In the genomic region with DNA sequence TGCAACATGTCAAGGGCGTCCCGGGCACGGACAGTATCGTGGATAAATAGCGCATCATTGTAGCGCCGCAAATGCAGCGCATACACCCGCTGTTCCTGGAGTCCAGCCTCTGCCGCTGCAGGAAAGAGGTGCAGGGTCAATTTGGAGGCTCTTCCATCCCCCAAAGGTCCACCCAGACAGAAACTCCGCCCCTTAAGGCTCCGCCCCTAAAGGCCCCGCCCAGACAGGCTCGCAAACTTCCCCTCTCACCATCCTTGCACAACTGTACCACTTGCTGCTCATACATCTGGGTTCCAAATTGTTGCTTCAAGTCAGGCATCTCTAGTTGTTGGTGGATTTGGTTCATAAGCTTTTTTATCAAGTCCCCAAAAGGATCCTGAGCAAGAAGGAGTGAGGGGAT, we compare ENCODE assay signal across 9 mouse cellular contexts. TPM values are rescaled to one million over a fixed set of nuclear protein-coding genes. Genes with fewer than 3 reads are reported as not detected.
DNase-seq lines count a peak whose midpoint lies in the region; ATAC-seq lines count a peak whose summit lies in the region.
"Had no signal": no experiment of that assay in that cellular context is flagged by ENCODE, and none has a peak within 500 bp of the region (broad histone marks: within the 10 kb centered on the region; RNA-seq: fewer than 3 reads in every experiment).

No protein-coding gene starts in this region.

- no peak overlapping the region for H3K4me3 ChIP-seq in forebrain, embryonic 11.5 days (ENCODE audit: low read depth, low read length)
- H3K4me3 ChIP-seq in limb, embryonic 11.5 days (ENCODE audit: low read depth, low read length): 0 out of 2 replicates have a peak overlapping the region, but pooled peaks have one; percentile 4
- peak overlapping the region; percentile 39 for H3K4me3 ChIP-seq in midbrain, embryonic 10.5 days

- WGBS in forebrain, embryonic 11.5 days: 3% methylated on average over 14 of the region's 14 CpGs
- WGBS in limb, embryonic 11.5 days: under 1% methylated on average over 14 of the region's 14 CpGs
- WGBS in midbrain, embryonic 10.5 days: 4% methylated on average over 14 of the region's 14 CpGs

- no peaks in the 10 kb centered on the region for H3K9me3 ChIP-seq in forebrain, embryonic 11.5 days (ENCODE audit: control insufficient read depth, low read length)
- no peaks in the 10 kb centered on the region for H3K9me3 ChIP-seq in limb, embryonic 11.5 days (ENCODE audit: control insufficient read depth, low read length)
- H3K9me3 ChIP-seq in midbrain, embryonic 10.5 days (replicated peaks): no peaks in the 10 kb centered on the region

- H3K27me3 ChIP-seq in forebrain, embryonic 11.5 days (ENCODE audit: control insufficient read depth, insufficient read depth, low read length): no peaks in the 10 kb centered on the region
- H3K27me3 ChIP-seq in limb, embryonic 11.5 days (ENCODE audit: control insufficient read depth, insufficient read depth, low read length): no peaks in the 10 kb centered on the region
- peaks cover 14% of the 10 kb centered on the region for H3K27me3 ChIP-seq in midbrain, embryonic 10.5 days (ENCODE audit: low read depth, poor library complexity, severe bottlenecking)
- H3K27me3 ChIP-seq: Patski had no signal

- H3K27ac ChIP-seq in forebrain, embryonic 11.5 days (ENCODE audit: low read depth, low read length): no peak overlapping the region
- H3K27ac ChIP-seq in limb, embryonic 11.5 days (replicated peaks; ENCODE audit: low read depth, low read length): no peak overlapping the region
- no peak overlapping the region for H3K27ac ChIP-seq in midbrain, embryonic 10.5 days (replicated peaks)

- 0 out of 2 replicates have a peak, but pooled peaks cover 2% of the 10 kb centered on the region for H3K4me1 ChIP-seq in forebrain, embryonic 11.5 days (replicated peaks; ENCODE audit: control insufficient read depth, insufficient read depth, low read length)
- no peaks in the 10 kb centered on the region for H3K4me1 ChIP-seq in limb, embryonic 11.5 days (ENCODE audit: control insufficient read depth, insufficient read depth, low read length)
- peaks cover 28% of the 10 kb centered on the region for H3K4me1 ChIP-seq in midbrain, embryonic 10.5 days

- peak; percentile 64 for DNase-seq in retina, postnatal 1 day
- no peak for DNase-seq in retina, embryonic 14.5 days (ENCODE audit: low spot score)
- peak; percentile 69 for DNase-seq in forebrain, embryonic 11.5 days (ENCODE audit: low spot score)
- peak; percentile 69 for DNase-seq in heart, postnatal 4 days
- DNase-seq in limb, embryonic 11.5 days (ENCODE audit: low spot score): peak; percentile 65
- DNase-seq in midbrain, embryonic 10.5 days (ENCODE audit: low spot score): peak; percentile 38
- peak; percentile 54 for DNase-seq in thymus, postnatal 25 days
- DNase-seq in cerebellum, postnatal 36 days: no peak

- peak overlapping the region; percentile 17; the same call in 1 of the 2 replicates for H3K9ac ChIP-seq in forebrain, embryonic 11.5 days (ENCODE audit: low read length)
- no peak overlapping the region for H3K9ac ChIP-seq in limb, embryonic 11.5 days (ENCODE audit: low read length)

- H3K36me3 ChIP-seq in forebrain, embryonic 11.5 days (ENCODE audit: control insufficient read depth, insufficient read depth, low read length): peaks cover 1% of the 10 kb centered on the region; the same call in 1 of the 2 replicates
- peaks cover 3% of the 10 kb centered on the region; the same call in 1 of the 2 replicates for H3K36me3 ChIP-seq in limb, embryonic 11.5 days (ENCODE audit: control insufficient read depth, insufficient read depth, low read length)
- peaks cover 21% of the 10 kb centered on the region for H3K36me3 ChIP-seq in midbrain, embryonic 10.5 days

- ATAC-seq in forebrain, embryonic 11.5 days (replicated peaks; ENCODE audit: low FRiP score): no peak
- ATAC-seq in limb, embryonic 11.5 days (ENCODE audit: insufficient number of reproducible peaks, low FRiP score, low TSS enrichment, low read depth): no peak
- ATAC-seq: Patski had no signal

- peak overlapping the region; percentile 41 for H3K4me2 ChIP-seq in forebrain, embryonic 11.5 days (ENCODE audit: low read depth, low read length, severe bottlenecking)
- peak overlapping the region; percentile 34; the same call in 1 of the 2 replicates for H3K4me2 ChIP-seq in limb, embryonic 11.5 days (ENCODE audit: low read depth, severe bottlenecking)

RNA-seq across cellular contexts. Expression of gene Dhx58, which starts 2.8 kb away (rescaled TPM):
- polyA plus RNA-seq in forebrain, embryonic 11.5 days (2014; fragmentation: Nextera tagmentation; extraction: Ambion mirVana): 3.1 and 4.3 TPM in 2 replicates
- total RNA-seq in heart, postnatal 4 days (2021): under 1 TPM; 0.62 to 0.83 TPM
- 2.0 and 2.8 TPM in 2 replicates for polyA plus RNA-seq in limb, embryonic 11.5 days (2014; fragmentation: Nextera tagmentation; extraction: Ambion mirVana)
- 2.0 and 3.5 TPM in 2 replicates for polyA plus RNA-seq in midbrain, embryonic 10.5 days (2016; fragmentation: Nextera tagmentation; extraction: Ambion mirVana)

RNA-seq across cellular contexts. Expression of gene Zfp385c, which starts 9.0 kb away (rescaled TPM):
- 0.16 TPM in 1 of 2 replicates, not detected in the other for polyA plus RNA-seq in forebrain, embryonic 11.5 days (2014; fragmentation: Nextera tagmentation; extraction: Ambion mirVana)
- under 1 TPM; 0.56 to 0.60 TPM for total RNA-seq in heart, postnatal 4 days (2021)
- 0.19 and 0.57 TPM in 2 replicates for polyA plus RNA-seq in limb, embryonic 11.5 days (2014; fragmentation: Nextera tagmentation; extraction: Ambion mirVana)
- polyA plus RNA-seq in midbrain, embryonic 10.5 days (2016; fragmentation: Nextera tagmentation; extraction: Ambion mirVana): 0.20 and 0.87 TPM in 2 replicates
- polyA plus RNA-seq: Patski had no signal

RNA-seq across cellular contexts. Expression of gene Kat2a, which starts 11.0 kb away (rescaled TPM):
- 80.7 and 82.0 TPM in 2 replicates for polyA plus RNA-seq in forebrain, embryonic 11.5 days (2014; fragmentation: Nextera tagmentation; extraction: Ambion mirVana)
- 10 to 100 TPM; 17.5 to 18.0 TPM for total RNA-seq in heart, postnatal 4 days (2021)
- polyA plus RNA-seq in limb, embryonic 11.5 days (2014; fragmentation: Nextera tagmentation; extraction: Ambion mirVana): 60.1 and 68.9 TPM in 2 replicates
- polyA plus RNA-seq in midbrain, embryonic 10.5 days (2016; fragmentation: Nextera tagmentation; extraction: Ambion mirVana): 66.6 and 72.2 TPM in 2 replicates

RNA-seq across cellular contexts. Expression of gene Hspb9, which starts 12.3 kb away (rescaled TPM):
- polyA plus RNA-seq in forebrain, embryonic 11.5 days (2014; fragmentation: Nextera tagmentation; extraction: Ambion mirVana): 0.36 and 0.45 TPM in 2 replicates
- total RNA-seq in heart, postnatal 4 days (2021): not detected
- polyA plus RNA-seq in limb, embryonic 11.5 days (2014; fragmentation: Nextera tagmentation; extraction: Ambion mirVana): 0.24 and 0.41 TPM in 2 replicates
- 0.26 and 0.29 TPM in 2 replicates for polyA plus RNA-seq in midbrain, embryonic 10.5 days (2016; fragmentation: Nextera tagmentation; extraction: Ambion mirVana)

RNA-seq across cellular contexts. Expression of gene Rab5c, which starts 36.7 kb away (rescaled TPM):
- polyA plus RNA-seq in forebrain, embryonic 11.5 days (2014; fragmentation: Nextera tagmentation; extraction: Ambion mirVana): 39.4 and 50.5 TPM in 2 replicates
- 10 to 100 TPM; 78.8 to 83.6 TPM for total RNA-seq in heart, postnatal 4 days (2021)
- polyA plus RNA-seq in limb, embryonic 11.5 days (2014; fragmentation: Nextera tagmentation; extraction: Ambion mirVana): 45.8 and 68.7 TPM in 2 replicates
- 14.8 and 15.4 TPM in 2 replicates for polyA plus RNA-seq in midbrain, embryonic 10.5 days (2016; fragmentation: Nextera tagmentation; extraction: Ambion mirVana)

Comparison
In these comparisons a context has a peak if more than half of its experiments do, and no peak if none do; other contexts are left out.
1. DNase-seq: peak in retina, postnatal 1 day (single experiment), forebrain, embryonic 11.5 days (single experiment), heart, postnatal 4 days (single experiment), limb, embryonic 11.5 days (single experiment), midbrain, embryonic 10.5 days (single experiment) and thymus, postnatal 25 days (single experiment); none in retina, embryonic 14.5 days (single experiment) and cerebellum, postnatal 36 days (0 of 2).